Mouse (Mus musculus) erythroblast, adult 5-6 weeks (primary cell): ENCODE data around the gene Kcng3. TPM values are rescaled to one million over a fixed set of nuclear protein-coding genes. Genes with fewer than 3 reads are reported as not detected.
A peak's percentile ranks its signal among the peaks of the same experiment; 100 is the strongest.

Experiments used
- ATAC-seq: replicated peaks from 2 replicates; pipeline ENCODE4 v1.8.0; 2016; ENCODE audit warnings: moderate number of reproducible peaks, mild to moderate bottlenecking, moderate TSS enrichment, inconsistent platforms; ENCODE audit not compliant: poor library complexity, low FRiP score, severe bottlenecking
- total RNA-seq, 2 experiments: library from RNA; stranded (forward) in 1 of 2; stranded (reverse) in 1 of 2; fragments of 150-400 nt in 1 of 2; fragments of 200-764, 138-1000 nt in 1 of 2; gene quantifications; 2 replicates each; pipeline versions ENCODE4 v1.2.3 to v1.2.4; 2015 to 2017; ENCODE audit warnings: low replicate concordance in 2 of 2

Kcng3 gene
- total RNA-seq, 2 experiments from 2014 or later, result not detected

- peak; percentile 71 for ATAC-seq
Observed at GRCm38 (mm10) chr17:83563703-83564111, 68.0 kb downstream of the Kcng3 start.

GRCm38 (mm10) chr17:83562153-83563010 lies 69.3 kb downstream of the Kcng3 start:
- peak; percentile 90 for ATAC-seq

GRCm38 (mm10) chr17:83559081-83559480 lies 72.6 kb downstream of the Kcng3 start:
- ATAC-seq, result no peak

- no peak for ATAC-seq
Observed at GRCm38 (mm10) chr17:83555836-83556235, 75.9 kb downstream of the Kcng3 start.

GRCm38 (mm10) chr17:83554997-83555396 lies 76.7 kb downstream of the Kcng3 start:
- 0 out of 2 replicates have a peak, but pooled peaks have one; percentile 57 for ATAC-seq

GRCm38 (mm10) chr17:83548501-83549233 lies 83.0 kb downstream of the Kcng3 start:
- no peak for ATAC-seq

GRCm38 (mm10) chr17:83547145-83547544 lies 84.5 kb downstream of the Kcng3 start:
- no peak for ATAC-seq

GRCm38 (mm10) chr17:83545756-83546742 lies 85.6 kb downstream of the Kcng3 start:
- ATAC-seq, result no peak

GRCm38 (mm10) chr17:83545259-83545658 lies 86.4 kb downstream of the Kcng3 start:
- ATAC-seq, result no peak

- ATAC-seq, result no peak
Observed at GRCm38 (mm10) chr17:83542424-83542823, 89.3 kb downstream of the Kcng3 start.

- ATAC-seq, result no peak
Observed at GRCm38 (mm10) chr17:83539262-83540037, 92.2 kb downstream of the Kcng3 start.

- no peak for ATAC-seq
Observed at GRCm38 (mm10) chr17:83538694-83539093, 93.0 kb downstream of the Kcng3 start.

- no peak for ATAC-seq
Observed at GRCm38 (mm10) chr17:83538141-83538540, 93.6 kb downstream of the Kcng3 start.

Other genes starting within 250 kb of the Kcng3 start
- gene Cox7a2l, start 114.6 kb downstream of the Kcng3 start, total RNA-seq (2015; ENCODE audit: low replicate concordance), result 86.7 and 92.8 TPM in 2 replicates
- 57.4 and 72.8 TPM in 2 replicates for gene Cox7a2l, start 114.6 kb downstream of the Kcng3 start, total RNA-seq (2017; ENCODE audit: low replicate concordance)
- 59.2 and 64.6 TPM in 2 replicates for gene Mta3, start 74.3 kb upstream of the Kcng3 start, total RNA-seq (2015; ENCODE audit: low replicate concordance)
- gene Mta3, start 74.3 kb upstream of the Kcng3 start, total RNA-seq (2017; ENCODE audit: low replicate concordance), result 52.6 and 67.6 TPM in 2 replicates
- gene Haao, start 216.1 kb upstream of the Kcng3 start, total RNA-seq (2015; ENCODE audit: low replicate concordance), result 9.6 and 13.3 TPM in 2 replicates
- gene Haao, start 216.1 kb upstream of the Kcng3 start, total RNA-seq (2017; ENCODE audit: low replicate concordance), result 1.4 and 3.7 TPM in 2 replicates